Mouse (Mus musculus) forebrain, embryonic 15.5 days (tissue): ENCODE measurements around the gene Sin3b. TPM values are rescaled to one million over a fixed set of nuclear protein-coding genes. Genes with fewer than 3 reads are reported as not detected.

Experiments used
- microRNA-seq: library from miRNA; unstranded; fragments of <30 nt; microRNA quantifications from one replicate; pipeline ENCODE4, GENCODE M21; 2016
- polyA plus RNA-seq: library from polyadenylated mRNA; unstranded; fragments of >200 nt; fragmentation: Nextera tagmentation; extraction: Ambion mirVana; gene quantifications from 2 replicates; pipeline ENCODE4 v1.2.1, GENCODE M21; 2015

Gene Sin3b
- polyA plus RNA-seq, 1 experiment from 2014 or later = 197 TPM

Small RNA genes within 50 kb of the gene (microRNA-seq; reads per million reads assigned to microRNA genes)
- gene Gm26237 = not detected

Other genes starting within 250 kb of the Sin3b start
- gene Cherp, start 248.1 kb upstream of the Sin3b start, polyA plus RNA-seq = 46.8 and 52.7 TPM in 2 replicates
- gene Slc35e1, start 230.7 kb upstream of the Sin3b start, polyA plus RNA-seq = 13.8 and 14.7 TPM in 2 replicates
- 18.2 and 19.9 TPM in 2 replicates for gene Med26, start 175.0 kb upstream of the Sin3b start, polyA plus RNA-seq
- gene Smim7, start 152.2 kb upstream of the Sin3b start, polyA plus RNA-seq = 127 and 128 TPM in 2 replicates
- gene Tmem38a, start 151.2 kb upstream of the Sin3b start, polyA plus RNA-seq = 17.7 and 17.8 TPM in 2 replicates
- gene Nwd1, start 76.6 kb upstream of the Sin3b start, polyA plus RNA-seq = 1.6 and 2.1 TPM in 2 replicates
- 0.45 and 0.50 TPM in 2 replicates for gene F2rl3, start 38.6 kb downstream of the Sin3b start, polyA plus RNA-seq